Mouse (Mus musculus): ENCODE measurements around the gene Mrps18b.
"Not testable (repeated sequence)": the region's sequence is repeated elsewhere in the genome, so short reads cannot be mapped to it uniquely, and the experiment has no call there.

Mrps18b gene

DNA sequence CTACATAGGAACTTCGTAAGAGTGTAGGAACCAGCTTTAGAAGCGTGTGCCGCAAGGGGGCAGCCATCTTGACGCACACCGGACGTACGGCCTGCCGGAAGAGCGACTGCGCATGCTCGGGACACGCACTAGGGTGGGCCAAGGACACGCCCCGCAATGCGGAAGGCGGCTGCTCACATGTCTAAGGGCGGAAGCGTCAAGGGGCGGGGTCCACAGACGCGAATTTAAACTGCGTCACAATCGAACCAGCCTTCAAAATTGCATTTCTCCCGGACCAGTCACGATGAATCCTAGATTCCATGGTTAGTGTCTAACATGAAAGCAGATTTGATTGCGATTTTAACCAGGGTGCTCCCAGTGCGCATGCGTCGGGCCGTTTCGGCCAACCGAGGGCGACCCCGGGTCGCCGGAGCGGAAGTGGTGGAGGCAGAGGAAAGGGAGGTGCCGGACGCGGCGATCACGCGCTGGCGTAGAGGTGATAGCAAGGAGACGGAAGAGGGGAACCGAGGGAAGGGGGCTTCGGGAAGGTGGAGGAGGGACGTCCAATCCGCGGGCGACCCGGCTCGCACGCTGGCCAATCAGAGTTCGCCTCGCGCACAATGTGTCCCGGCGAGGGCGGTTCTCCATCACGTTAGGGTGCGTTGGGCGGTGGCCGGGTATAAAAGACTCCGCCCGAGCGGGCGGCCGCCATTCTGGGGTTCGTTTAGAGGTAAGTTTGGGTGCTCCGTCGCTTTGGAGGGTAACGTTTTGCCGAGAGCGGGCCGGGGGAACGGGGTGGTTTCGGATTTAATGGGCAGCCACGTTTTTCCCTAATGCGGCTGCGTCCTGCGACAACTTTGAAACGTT lies at the start of gene Mrps18b, which contains the start of gene Ppp1r10:
Mrps18b (minus strand) TSS at position 93 of the 846 bp plus-strand sequence.
Ppp1r10 (plus strand) TSS at position 138 of the 846 bp plus-strand sequence.
- peak; percentile 98 for DNase-seq (ENCODE audit: low spot score)

GRCm38 (mm10) chr17:35963279-35963678 lies 47.1 kb upstream of the Mrps18b start:
- DNase-seq (ENCODE audit: low spot score) = no peak

- DNase-seq (ENCODE audit: low spot score) = no peak
These were observed 42.5 kb upstream of the Mrps18b start for GRCm38 (mm10) chr17:35958533-35959223.

- no peak for DNase-seq (ENCODE audit: low spot score)
These were observed 38.5 kb upstream of the Mrps18b start for GRCm38 (mm10) chr17:35954665-35955064.

GRCm38 (mm10) chr17:35952559-35952958 lies 36.4 kb upstream of the Mrps18b start:
- not testable (repeated sequence) for DNase-seq (ENCODE audit: low spot score)

- DNase-seq (ENCODE audit: low spot score) = not testable (repeated sequence)
These were observed 34.8 kb upstream of the Mrps18b start for GRCm38 (mm10) chr17:35950946-35951345.

GRCm38 (mm10) chr17:35939941-35940340 lies 23.8 kb upstream of the Mrps18b start:
- no peak for DNase-seq (ENCODE audit: low spot score)

DNA sequence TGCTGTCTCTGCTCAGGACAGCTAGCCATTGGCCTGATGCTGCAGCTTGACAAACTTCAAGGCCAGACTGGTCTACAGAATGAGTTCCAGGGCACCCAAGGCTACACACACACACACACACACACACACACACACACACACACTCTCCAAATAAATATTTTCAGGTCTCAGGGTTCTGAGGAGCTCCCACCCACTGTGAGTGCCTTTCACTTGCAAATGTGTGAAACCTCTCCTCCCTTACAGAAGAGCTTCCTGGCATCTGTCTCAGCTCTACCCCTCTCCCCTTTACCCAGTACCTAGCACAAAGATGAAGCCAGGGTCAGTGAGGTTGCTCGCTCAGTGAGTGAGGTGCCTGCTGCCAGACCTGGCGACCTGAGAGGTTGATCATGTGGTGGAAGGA lies 22.9 kb upstream of the Mrps18b start:
- no peak for DNase-seq (ENCODE audit: low spot score)

DNA sequence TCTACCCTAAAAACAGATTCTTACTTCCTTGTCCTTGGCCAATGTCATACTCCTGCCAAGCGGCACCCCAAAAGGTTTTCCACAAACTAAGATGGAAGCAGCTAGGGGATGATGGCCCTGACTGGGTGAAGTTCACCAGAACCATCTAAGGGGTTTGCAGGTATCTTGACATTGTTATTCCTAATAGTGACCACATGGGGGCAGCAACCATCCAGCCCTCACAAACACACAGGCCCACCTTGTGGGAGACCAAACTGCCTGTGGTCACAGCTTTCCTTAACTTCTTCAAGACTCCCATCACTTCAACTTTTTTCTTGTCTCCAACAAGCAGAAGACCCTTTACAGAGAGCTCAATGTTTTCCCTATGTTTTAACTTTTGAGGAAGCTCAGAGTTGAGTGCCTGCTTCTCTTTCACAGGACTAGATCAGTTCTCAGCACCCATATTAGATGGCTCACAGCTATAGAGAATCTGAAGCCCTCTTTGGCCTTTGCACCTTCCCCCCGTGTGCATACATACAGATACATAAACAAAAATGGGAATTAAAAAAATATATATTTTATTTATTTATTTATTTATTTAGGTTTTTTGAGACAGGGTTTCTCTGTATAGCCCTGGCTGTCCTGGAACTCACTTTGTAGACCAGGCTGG lies 21.6 kb upstream of the Mrps18b start:
- DNase-seq (ENCODE audit: low spot score) = no peak

- not testable (repeated sequence) for DNase-seq (ENCODE audit: low spot score)
These were observed 19.6 kb upstream of the Mrps18b start for GRCm38 (mm10) chr17:35935763-35936162.

GRCm38 (mm10) chr17:35932608-35933007 lies 16.4 kb upstream of the Mrps18b start:
- DNase-seq (ENCODE audit: low spot score) = no peak

DNA sequence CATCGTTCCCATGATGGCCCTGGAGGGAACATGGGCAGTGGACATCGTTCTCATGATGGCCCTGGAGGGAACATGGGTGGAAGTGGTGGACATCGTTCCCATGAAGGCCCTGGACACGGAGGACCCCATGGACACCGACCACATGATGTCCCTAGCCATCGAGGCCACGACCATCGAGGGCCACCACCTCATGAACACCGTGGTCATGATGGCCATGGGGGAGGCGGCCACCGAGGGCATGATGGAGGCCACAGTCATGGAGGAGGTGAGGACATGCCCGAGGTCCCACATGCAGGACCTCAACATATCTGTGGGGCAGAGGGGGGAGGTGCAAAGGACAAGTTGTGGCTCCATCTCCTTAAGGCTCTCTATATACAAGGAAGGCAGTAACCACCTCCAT lies 14.4 kb upstream of the Mrps18b start:
- DNase-seq (ENCODE audit: low spot score) = no peak

GRCm38 (mm10) chr17:35929534-35929933 lies 13.3 kb upstream of the Mrps18b start:
- no peak for DNase-seq (ENCODE audit: low spot score)

DNA sequence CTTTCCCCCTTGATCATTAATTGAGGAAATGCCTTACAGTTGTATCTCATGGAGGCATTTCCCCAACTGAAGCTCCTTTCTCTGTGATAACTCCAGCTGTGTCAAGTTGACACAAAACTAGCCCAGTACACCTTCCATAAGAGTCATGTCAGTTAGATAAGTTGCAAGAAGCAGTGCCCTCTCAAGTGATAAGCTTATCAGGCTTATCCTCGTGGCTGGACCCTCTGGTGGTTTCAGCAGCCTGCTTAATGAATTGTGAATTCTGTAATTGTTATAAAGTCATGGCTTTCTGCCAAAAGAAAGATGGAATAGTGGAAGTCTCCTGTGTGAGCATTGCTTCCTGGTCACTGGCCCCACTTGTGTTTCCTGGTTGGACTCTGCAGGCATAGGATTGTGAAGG lies 11.3 kb upstream of the Mrps18b start:
- no peak for DNase-seq (ENCODE audit: low spot score)

DNA sequence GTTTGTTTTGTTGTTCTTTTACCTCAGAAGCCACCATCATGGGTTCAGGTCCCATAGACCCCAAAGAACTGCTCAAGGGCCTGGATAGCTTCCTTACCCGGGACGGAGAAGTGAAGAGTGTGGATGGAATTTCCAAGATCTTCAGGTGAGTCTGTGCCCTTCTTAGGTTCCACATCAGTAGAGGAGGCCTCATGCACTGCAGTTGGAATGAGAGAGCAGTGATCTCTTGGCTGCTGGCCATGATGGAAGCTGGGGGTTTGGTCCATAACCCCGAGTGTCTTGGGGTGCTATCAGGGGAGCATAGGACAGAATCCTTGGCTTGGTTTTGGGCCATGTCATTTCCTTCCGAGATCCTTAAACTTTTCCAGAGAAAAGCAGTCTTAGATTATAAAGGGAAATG lies 7.1 kb upstream of the Mrps18b start:
- no peak for DNase-seq (ENCODE audit: low spot score)

- DNase-seq (ENCODE audit: low spot score) = no peak
These were observed 6.4 kb upstream of the Mrps18b start for GRCm38 (mm10) chr17:35922566-35922965.

- DNase-seq (ENCODE audit: low spot score) = no peak
These were observed 5.5 kb upstream of the Mrps18b start for GRCm38 (mm10) chr17:35921710-35922109.

- DNase-seq (ENCODE audit: low spot score) = no peak
These were observed 4.8 kb upstream of the Mrps18b start for GRCm38 (mm10) chr17:35920862-35921562.

DNA sequence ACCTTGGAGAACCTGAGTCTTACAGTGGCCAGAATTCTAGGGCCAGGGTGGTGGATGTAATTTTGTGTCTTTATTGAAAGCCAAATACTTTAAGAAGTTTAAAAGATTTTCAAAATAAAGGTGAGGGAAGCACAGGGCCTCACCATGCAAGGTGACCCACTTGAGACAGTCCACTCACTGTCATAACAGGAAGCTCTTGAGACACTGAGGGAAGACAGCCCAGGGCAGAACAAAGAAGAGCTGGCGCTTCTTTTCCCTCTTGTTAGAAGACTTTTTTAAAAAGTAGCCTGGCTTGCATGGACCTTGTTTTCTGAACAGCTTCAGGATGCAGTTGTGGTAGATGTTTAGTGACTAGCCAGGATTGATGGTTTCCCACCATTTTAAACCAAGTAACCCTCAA lies 4.2 kb upstream of the Mrps18b start:
- DNase-seq (ENCODE audit: low spot score) = no peak

DNA sequence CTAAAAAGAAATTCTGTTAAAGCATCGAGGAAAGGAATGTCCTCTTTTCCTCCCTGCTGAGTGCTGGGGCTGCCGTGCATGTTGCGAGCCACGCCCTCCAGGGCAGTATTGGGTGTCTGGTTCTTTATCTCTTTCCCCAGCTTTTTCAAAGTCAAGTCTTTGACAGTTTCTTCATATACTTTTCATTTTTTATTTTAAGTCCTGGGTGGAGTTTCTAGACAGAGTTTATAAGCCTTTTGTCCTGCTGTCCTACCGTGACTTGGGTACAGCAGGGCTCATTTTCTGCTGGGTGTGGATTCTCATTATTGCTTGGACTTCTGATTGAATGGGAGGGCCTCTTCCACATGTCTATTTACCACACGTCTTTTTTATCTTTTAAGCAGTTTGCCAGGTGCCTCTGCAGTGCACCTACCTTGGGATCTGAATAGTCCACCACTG lies 3.7 kb upstream of the Mrps18b start:
- no peak for DNase-seq (ENCODE audit: low spot score)

GRCm38 (mm10) chr17:35919060-35919715 lies 3.0 kb upstream of the Mrps18b start:
- DNase-seq (ENCODE audit: low spot score) = peak; percentile 88

Data from ovary, postnatal 36 days (tissue).